Mouse (Mus musculus): ENCODE results near the gene Ank.

GRCm38 (mm10) chr15:27553554-27553953 is 87.1 kb downstream of the Ank start:
- TF ChIP-seq CTCF (IDR thresholded peaks at IDR 0.05; ENCODE audit: borderline replicate concordance, extremely low read depth, insufficient read depth, insufficient read length), result no peak
- TF ChIP-seq POLR2A (IDR thresholded peaks at IDR 0.05; ENCODE audit: borderline replicate concordance, extremely low read depth, insufficient read depth, insufficient read length, poor library complexity, severe bottlenecking), result no peak
